Mouse (Mus musculus): ENCODE results near the gene Fbxo21.

- TF ChIP-seq CTCF (IDR thresholded peaks at IDR 0.05; ENCODE audit: extremely low read depth, insufficient read depth, low read length) (peak; percentile 65), POLR2A (IDR thresholded peaks at IDR 0.05; ENCODE audit: extremely low read depth, insufficient read depth, low read length) (no peak)
These were observed 38.3 kb upstream of the Fbxo21 start for GRCm38 (mm10) chr5:117938182-117938581.

All from cortical plate, adult 2 months (tissue).